Mouse (Mus musculus) lung, adult 2 months (tissue): ENCODE results near the gene Swi5. TPM values are rescaled to one million over a fixed set of nuclear protein-coding genes. Genes with fewer than 3 reads are reported as not detected.

ENCODE experiments used
- DNase-seq: peaks from one replicate; pipeline ENCODE4 v3.0.0; 2022
- H3K4me1 ChIP-seq: fragments of 200-500 bp; 2 replicates; pipeline ENCODE4 v1.6.1; 2011; ENCODE audit warnings: low read length; ENCODE audit not compliant: control insufficient read depth, insufficient read depth
- H3K4me3 ChIP-seq: fragments of 200-500 bp; replicated peaks from 2 replicates; pipeline ENCODE3; 2011; ENCODE audit warnings: low read depth, mild to moderate bottlenecking, control low read depth, low read length; ENCODE audit errors: extremely low read depth
- CTCF ChIP-seq: fragments of 200-500 bp; IDR thresholded peaks from 2 replicates; pipeline ENCODE4 v1.5.1; 2011; ENCODE audit warnings: mild to moderate bottlenecking, low read length, control low read depth; ENCODE audit not compliant: insufficient read depth
- POLR2A ChIP-seq: fragments of 200-500 bp; IDR thresholded peaks from 2 replicates; pipeline ENCODE4 v1.6.1; 2011; ENCODE audit warnings: low read depth, mild to moderate bottlenecking, control low read depth, low read length, borderline replicate concordance; ENCODE audit errors: extremely low read depth
- WGBS: fragments of 180-500 bp; shearing (Covaris S2); methylation state at CpG from one replicate; pipeline ENCODE4 v1.1.7; 2018; 5-methylcytosine and 5-hydroxymethylcytosine counted together
- polyA plus RNA-seq: library from polyadenylated mRNA; depleted of rRNA; stranded (reverse); fragments of >200 nt; gene quantifications from 2 replicates; pipeline ENCODE4 v1.2.3, GENCODE M21; 2012; rRNA removed

The Swi5 gene
- polyA plus RNA-seq, 1 experiment, result 135 TPM

DNA sequence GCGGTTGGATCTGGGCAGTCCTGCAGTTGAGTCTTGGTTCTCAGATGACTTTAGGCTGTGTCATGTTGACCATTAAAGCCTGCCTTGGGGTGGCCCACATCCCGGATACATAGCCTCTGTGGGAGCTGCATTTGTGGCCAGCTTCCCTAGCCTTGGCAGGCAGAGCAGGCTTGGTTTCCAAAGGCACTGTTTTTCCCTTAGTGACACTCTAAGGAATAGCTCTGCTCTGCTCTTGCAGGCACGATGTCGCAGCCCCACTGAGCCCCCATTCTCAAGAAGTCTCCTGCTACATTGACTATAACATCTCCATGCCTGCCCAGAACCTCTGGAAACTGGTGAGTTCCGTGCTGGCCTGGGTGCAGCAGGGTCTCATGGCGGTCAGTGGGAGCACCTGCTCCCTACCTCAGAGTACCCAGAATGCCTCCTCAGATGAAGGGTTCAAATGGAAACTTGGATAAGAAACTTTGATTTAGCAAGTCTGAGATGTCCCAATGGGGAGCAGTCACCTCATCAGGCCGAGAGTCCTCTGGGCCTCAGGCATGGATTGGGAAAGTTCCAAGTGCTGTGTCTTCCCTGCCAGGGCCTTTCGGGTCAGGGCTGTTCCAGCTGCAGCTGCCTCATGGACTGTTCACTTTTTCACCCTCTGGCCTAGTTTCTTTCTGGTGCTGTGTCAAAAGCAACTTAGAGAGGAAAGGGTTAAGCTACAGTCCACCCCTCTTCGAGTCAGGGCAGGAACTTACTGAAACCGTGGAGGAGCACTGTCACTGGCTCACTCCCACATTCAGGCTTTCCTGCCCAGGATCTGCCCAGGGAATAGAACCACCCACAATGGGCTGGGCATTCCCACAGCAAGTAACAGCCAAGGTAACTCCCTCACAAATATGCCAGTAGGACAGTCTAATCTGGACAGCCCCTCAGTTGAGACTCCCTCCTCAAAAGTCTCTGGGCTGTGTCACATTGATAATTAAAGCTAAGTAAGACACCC, 39.2 kb downstream of the Swi5 start:
- no peak for DNase-seq
- Histone ChIP-seq H3K4me3 (no peak overlapping the region), H3K4me1 (peaks cover 6% of the 10 kb centered on the region)
- TF ChIP-seq POLR2A (no peak), CTCF (no peak)
- WGBS, result 70% methylated on average over 10 of the region's 10 CpGs

GRCm38 (mm10) chr2:32246741-32247140, 41.1 kb downstream of the Swi5 start:
- TF ChIP-seq POLR2A (no peak), CTCF (no peak)
- peaks cover 6% of the 10 kb centered on the region for H3K4me1 ChIP-seq
- DNase-seq, result no peak
- 54% methylated on average over 4 of the region's 4 CpGs for WGBS
- H3K4me3 ChIP-seq, result no peak overlapping the region

GRCm38 (mm10) chr2:32242986-32243385, 44.9 kb downstream of the Swi5 start:
- no peak for DNase-seq
- WGBS, result 85% methylated on average over 4 of the region's 4 CpGs
- Histone ChIP-seq H3K4me1 (peaks cover 6% of the 10 kb centered on the region), H3K4me3 (no peak overlapping the region)
- no peak for TF ChIP-seq CTCF
- TF ChIP-seq POLR2A, result no peak

DNA sequence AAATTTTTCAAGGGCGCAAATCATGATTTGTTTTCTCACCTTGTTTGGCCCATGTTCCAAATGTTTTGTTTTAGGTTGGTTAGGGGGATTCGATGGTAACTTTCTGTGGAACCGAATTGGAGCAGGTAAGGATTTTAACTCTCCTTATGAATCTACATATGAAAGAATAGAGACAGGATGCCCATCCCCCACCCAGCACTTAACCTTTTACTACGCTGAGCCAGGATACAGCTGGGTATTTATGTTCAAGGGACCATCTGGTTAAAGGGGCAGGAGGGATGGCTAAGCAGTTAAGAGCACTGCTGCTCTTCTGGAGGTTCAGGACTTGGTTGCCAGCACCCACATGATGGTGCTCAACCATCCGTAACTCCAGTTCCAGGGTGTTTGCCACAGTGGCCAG, 47.3 kb downstream of the Swi5 start:
- DNase-seq, result no peak
- H3K4me1 ChIP-seq, result no peaks in the 10 kb centered on the region
- 83% methylated on average over 5 of the region's 5 CpGs for WGBS
- no peak for TF ChIP-seq CTCF
- no peak overlapping the region for H3K4me3 ChIP-seq

DNA sequence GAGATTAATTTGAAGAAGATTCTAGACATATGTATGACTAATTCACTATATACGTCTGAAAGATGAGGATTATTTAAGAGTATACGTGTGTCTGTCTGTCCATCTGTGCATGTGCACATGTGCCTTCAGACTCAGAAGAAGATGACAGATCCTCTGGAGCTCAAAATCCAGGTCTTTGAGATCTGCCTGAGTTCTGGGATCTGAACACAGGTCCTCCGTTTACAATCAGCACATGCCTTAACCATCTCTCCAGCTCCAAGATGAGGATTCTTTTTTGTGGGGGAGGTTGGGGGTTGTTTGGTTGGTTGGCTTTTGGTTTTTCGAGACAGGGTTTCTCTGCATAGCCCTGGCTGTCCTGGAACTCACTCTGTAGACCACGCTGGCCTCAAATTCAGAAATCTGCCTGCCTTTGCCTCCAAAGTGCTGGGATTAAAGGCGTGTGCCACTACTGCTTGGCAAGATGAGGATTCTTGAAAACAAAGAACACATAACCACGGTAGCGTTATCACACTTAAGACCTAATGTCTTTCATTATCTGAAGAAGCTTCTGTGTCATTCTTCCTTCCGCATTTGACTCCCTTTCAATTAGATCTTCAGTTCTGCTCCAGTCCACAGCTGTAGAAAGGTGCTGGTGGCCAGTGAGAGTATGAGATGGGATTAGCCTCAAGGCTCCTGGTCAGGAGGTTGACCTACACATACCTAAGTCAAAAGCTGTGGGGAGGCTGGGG, 49.0 kb downstream of the Swi5 start:
- 94% methylated on average over 9 of the region's 9 CpGs for WGBS
- no peak for DNase-seq
- Histone ChIP-seq H3K4me1 (no peaks in the 10 kb centered on the region; the same call in 1 of the 2 replicates), H3K4me3 (no peak overlapping the region)
- TF ChIP-seq CTCF, result no peak
- no peak for TF ChIP-seq POLR2A

- Histone ChIP-seq H3K4me3 (no peak overlapping the region), H3K4me1 (no peaks in the 10 kb centered on the region; the same call in 1 of the 2 replicates)
- no peak for DNase-seq
- no peak for TF ChIP-seq CTCF
- no peak for TF ChIP-seq POLR2A
- WGBS, result 19% methylated on average over 4 of the region's 4 CpGs
Observed at GRCm38 (mm10) chr2:32237571-32237970, 50.3 kb downstream of the Swi5 start.

- DNase-seq, result peak; percentile 37
- Histone ChIP-seq H3K4me1 (no peaks in the 10 kb centered on the region; the same call in 1 of the 2 replicates), H3K4me3 (peak overlapping the region; percentile 95)
- TF ChIP-seq POLR2A, result no peak
- no peak for TF ChIP-seq CTCF
- WGBS, result under 1% methylated on average over 20 of the region's 20 CpGs
Observed at GRCm38 (mm10) chr2:32236760-32237487, 51.0 kb downstream of the Swi5 start.

- Histone ChIP-seq H3K4me1 (no peaks in the 10 kb centered on the region; the same call in 1 of the 2 replicates), H3K4me3 (peak within 1 kb of the TSS; percentile 95)
- TF ChIP-seq POLR2A (peak; percentile 86; the same call in 1 of the 2 replicates), CTCF (no peak)
- DNase-seq, result peak; percentile 80
- WGBS, result under 1% methylated on average over 54 of the region's 54 CpGs
Observed at GRCm38 (mm10) chr2:32235886-32236759, 51.8 kb downstream of the Swi5 start, which contains the start of gene Pomt1. Gene Pomt1, plus strand, starts transcription at chr2:32236590.

DNA sequence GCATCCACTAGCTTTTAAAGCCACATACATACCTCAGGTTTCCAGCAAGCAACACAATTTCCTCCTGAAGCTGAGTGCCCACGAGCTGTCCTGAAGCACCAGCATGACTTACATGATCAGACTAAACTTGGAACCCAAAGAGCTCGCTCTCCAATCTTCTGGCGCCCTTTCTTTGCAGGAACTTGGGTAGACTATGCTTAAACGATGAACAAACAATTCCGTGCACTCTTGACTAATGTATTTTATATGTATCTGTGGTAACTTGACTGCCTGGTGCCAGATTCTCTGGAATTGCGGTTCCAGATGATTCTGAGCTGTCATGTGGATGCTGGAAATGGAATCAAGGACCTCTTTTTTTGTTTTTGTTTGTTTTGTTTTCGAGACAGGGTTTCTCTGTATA, 52.4 kb downstream of the Swi5 start:
- TF ChIP-seq POLR2A (no peak), CTCF (no peak)
- WGBS, result 15% methylated on average over 7 of the region's 7 CpGs
- H3K4me3 ChIP-seq, result no peak overlapping the region
- H3K4me1 ChIP-seq, result no peaks in the 10 kb centered on the region; the same call in 1 of the 2 replicates
- no peak for DNase-seq

Other genes starting within 250 kb of the Swi5 start
- gene Fam78a, start 203.2 kb downstream of the Swi5 start, polyA plus RNA-seq, result 6.0 and 7.5 TPM in 2 replicates
- 8.0 and 9.5 TPM in 2 replicates for gene Plpp7, start 192.5 kb downstream of the Swi5 start, polyA plus RNA-seq
- 67.9 and 68.5 TPM in 2 replicates for gene Prrc2b, start 137.0 kb downstream of the Swi5 start, polyA plus RNA-seq
- gene Pomt1, start 51.5 kb downstream of the Swi5 start, polyA plus RNA-seq, result 17.9 and 21.8 TPM in 2 replicates
- 62.8 and 65.4 TPM in 2 replicates for gene Uck1, start 27.9 kb downstream of the Swi5 start, polyA plus RNA-seq
- gene Golga2, start 691 bp downstream of the Swi5 start, polyA plus RNA-seq, result 34.8 and 45.0 TPM in 2 replicates
- gene Ciz1, start 64.3 kb upstream of the Swi5 start, polyA plus RNA-seq, result 237 and 245 TPM in 2 replicates
- gene Dnm1, start 65.3 kb upstream of the Swi5 start, polyA plus RNA-seq, result 44.0 and 60.3 TPM in 2 replicates
- gene 1110008P14Rik, start 93.9 kb upstream of the Swi5 start, polyA plus RNA-seq, result 170 and 173 TPM in 2 replicates
- 193 and 242 TPM in 2 replicates for gene Lcn2, start 100.2 kb upstream of the Swi5 start, polyA plus RNA-seq
- gene Ptges2, start 107.8 kb upstream of the Swi5 start, polyA plus RNA-seq, result 14.7 and 23.8 TPM in 2 replicates
- 5.1 and 5.5 TPM in 2 replicates for gene Naif1, start 162.4 kb upstream of the Swi5 start, polyA plus RNA-seq
- gene Slc25a25, start 163.4 kb upstream of the Swi5 start, polyA plus RNA-seq, result 19.9 and 21.9 TPM in 2 replicates
- gene Fam102a, start 247.3 kb upstream of the Swi5 start, polyA plus RNA-seq, result 23.7 and 24.0 TPM in 2 replicates